Comparison of ENCODE assay signal across 12 mouse cellular contexts in genomic region chr5:134119481-134120120, GRCm38 (mm10). TPM values are rescaled to one million over a fixed set of nuclear protein-coding genes. Genes with fewer than 3 reads are reported as not detected.
DNase-seq lines count a peak whose midpoint lies in the region; ATAC-seq and TF ChIP-seq lines count a peak whose summit lies in the region.
"Had no signal": no experiment of that assay in that cellular context is flagged by ENCODE, and none has a peak within 500 bp of the region (broad histone marks: within the 10 kb centered on the region; RNA-seq: fewer than 3 reads in every experiment).

No protein-coding gene starts in this region.

- H3K27ac ChIP-seq in limb, embryonic 10.5 days = peak overlapping the region; percentile 42; the same call in 1 of the 2 replicates
- H3K27ac ChIP-seq in hindbrain, embryonic 11.5 days (ENCODE audit: low read depth, low read length) = no peak overlapping the region
- H3K27ac ChIP-seq: limb, embryonic 13.5 days had no signal

- WGBS in limb, embryonic 10.5 days = 47% methylated on average over 10 of the region's 10 CpGs
- 70% methylated on average over 10 of the region's 10 CpGs for WGBS in hindbrain, embryonic 11.5 days

- no peak overlapping the region for H3K4me2 ChIP-seq in hindbrain, embryonic 11.5 days (replicated peaks; ENCODE audit: low read depth, low read length)
- H3K4me2 ChIP-seq: forebrain, embryonic 12.5 days; limb, embryonic 13.5 days had no signal

- peak; percentile 60 for DNase-seq in NIH3T3 (ENCODE audit: low read depth)
- peak; percentile 29 for DNase-seq in heart, adult 8-10 months (ENCODE audit: low spot score)
- no peak for DNase-seq in limb, embryonic 10.5 days (ENCODE audit: low spot score)
- no peak for DNase-seq in left cerebral cortex, postnatal 10 days (ENCODE audit: extremely low spot score in 1 of 2, low spot score in 2 of 2)
- no peak for DNase-seq in hindbrain, embryonic 11.5 days (ENCODE audit: low spot score)
- DNase-seq: cerebellum, postnatal 25 days; kidney, adult 9 months had no signal

- peaks cover 49% of the 10 kb centered on the region for H3K4me1 ChIP-seq in E14TG2a.4 (replicated peaks; ENCODE audit: low read depth, low read length)
- peaks cover 9% of the 10 kb centered on the region for H3K4me1 ChIP-seq in limb, embryonic 10.5 days
- 0 out of 2 replicates have a peak, but pooled peaks cover 2% of the 10 kb centered on the region for H3K4me1 ChIP-seq in hindbrain, embryonic 11.5 days (replicated peaks; ENCODE audit: control insufficient read depth, insufficient read depth, low read length)
- H3K4me1 ChIP-seq: megakaryocyte, embryonic 14.5 days had no signal

- no peak overlapping the region for H3K9ac ChIP-seq in hindbrain, embryonic 11.5 days (ENCODE audit: low read depth, low read length)
- H3K9ac ChIP-seq: forebrain, embryonic 12.5 days; limb, embryonic 13.5 days had no signal

- peak overlapping the region; percentile 74 for H3K4me3 ChIP-seq in E14TG2a.4 (replicated peaks; ENCODE audit: low read length)
- H3K4me3 ChIP-seq in limb, embryonic 10.5 days = no peak overlapping the region
- no peak overlapping the region for H3K4me3 ChIP-seq in hindbrain, embryonic 11.5 days (ENCODE audit: low read depth, low read length)
- H3K4me3 ChIP-seq: forebrain, embryonic 12.5 days; limb, embryonic 13.5 days; megakaryocyte, embryonic 14.5 days had no signal

- ATAC-seq in erythroblast, adult 5-6 weeks (replicated peaks; ENCODE audit: low FRiP score, poor library complexity, severe bottlenecking) = no peak
- ATAC-seq in hindbrain, embryonic 11.5 days (ENCODE audit: low FRiP score) = no peak

- H3K36me3 ChIP-seq in E14TG2a.4 (ENCODE audit: insufficient read depth, low read length) = no peaks in the 10 kb centered on the region
- peaks cover 14% of the 10 kb centered on the region; the same call in 1 of the 2 replicates for H3K36me3 ChIP-seq in limb, embryonic 10.5 days
- H3K36me3 ChIP-seq in hindbrain, embryonic 11.5 days (ENCODE audit: control insufficient read depth, insufficient read depth, low read length) = 0 out of 2 replicates have a peak, but pooled peaks cover 2% of the 10 kb centered on the region

- TF ChIP-seq CTCF in E14TG2a.4 (conservative IDR thresholded peaks at IDR 0.05; ENCODE audit: low read length) = no peak

- no peaks in the 10 kb centered on the region for H3K9me3 ChIP-seq in E14TG2a.4 (ENCODE audit: low read length)
- no peaks in the 10 kb centered on the region for H3K9me3 ChIP-seq in limb, embryonic 10.5 days (replicated peaks)
- no peaks in the 10 kb centered on the region for H3K9me3 ChIP-seq in hindbrain, embryonic 11.5 days (ENCODE audit: control insufficient read depth, low read length)
- H3K9me3 ChIP-seq: forebrain, embryonic 12.5 days; limb, embryonic 13.5 days; megakaryocyte, embryonic 14.5 days had no signal

- intact Hi-C loops in left cerebral cortex, postnatal 10 days (cut with DNase I) = no loop called here

- peaks cover 11% of the 10 kb centered on the region for H3K27me3 ChIP-seq in E14TG2a.4 (ENCODE audit: insufficient read depth, low read length)
- H3K27me3 ChIP-seq in limb, embryonic 10.5 days (ENCODE audit: low read depth, poor library complexity, severe bottlenecking) = no peaks in the 10 kb centered on the region
- no peaks in the 10 kb centered on the region for H3K27me3 ChIP-seq in hindbrain, embryonic 11.5 days (ENCODE audit: control insufficient read depth, insufficient read depth, low read length)
- H3K27me3 ChIP-seq: forebrain, embryonic 12.5 days; limb, embryonic 13.5 days; megakaryocyte, embryonic 14.5 days had no signal

RNA-seq across cellular contexts. Expression of gene Castor2, which starts 20.1 kb away (rescaled TPM):
- total RNA-seq in heart, adult 8-10 months (2022) = 10 to 100 TPM; 21.6 to 32.9 (median 25.9) TPM
- polyA plus RNA-seq in limb, embryonic 10.5 days (2016; fragmentation: Nextera tagmentation; extraction: Ambion mirVana) = 6.4 and 10.6 TPM in 2 replicates
- 10 to 100 TPM; 54.9 to 57.6 TPM for total RNA-seq in left cerebral cortex, postnatal 10 days (2021)
- 1.3 TPM in 1 of 2 replicates, not detected in the other for total RNA-seq in erythroblast, adult 5-6 weeks (2015; ENCODE audit: low replicate concordance)
- 0.09 and 0.28 TPM in 2 replicates for total RNA-seq in erythroblast, adult 5-6 weeks (2017; ENCODE audit: low replicate concordance)
- 12.3 and 13.2 TPM in 2 replicates for polyA plus RNA-seq in hindbrain, embryonic 11.5 days (2014; fragmentation: Nextera tagmentation; extraction: Ambion mirVana)

RNA-seq across cellular contexts. Expression of gene Rcc1l, which starts 57.0 kb away (rescaled TPM):
- total RNA-seq in heart, adult 8-10 months (2022) = 10 to 100 TPM; 32.2 to 40.2 (median 33.8) TPM
- 44.5 and 48.3 TPM in 2 replicates for polyA plus RNA-seq in limb, embryonic 10.5 days (2016; fragmentation: Nextera tagmentation; extraction: Ambion mirVana)
- 10 to 100 TPM; 18.4 to 21.1 TPM for total RNA-seq in left cerebral cortex, postnatal 10 days (2021)
- total RNA-seq in erythroblast, adult 5-6 weeks (2015; ENCODE audit: low replicate concordance) = 0.96 TPM in 1 of 2 replicates, not detected in the other
- total RNA-seq in erythroblast, adult 5-6 weeks (2017; ENCODE audit: low replicate concordance) = 0.84 and 1.3 TPM in 2 replicates
- 21.8 and 22.8 TPM in 2 replicates for polyA plus RNA-seq in hindbrain, embryonic 11.5 days (2014; fragmentation: Nextera tagmentation; extraction: Ambion mirVana)

Comparison
In these comparisons a context has a peak if more than half of its experiments do, and no peak if none do; other contexts are left out.
1. DNase-seq: peak in NIH3T3 (single experiment) and heart, adult 8-10 months (single experiment); none in limb, embryonic 10.5 days (single experiment), left cerebral cortex, postnatal 10 days (0 of 2) and hindbrain, embryonic 11.5 days (single experiment).
2. RNA of gene Castor2, which starts 20.1 kb away (total RNA-seq): 54.9 to 57.6 TPM in left cerebral cortex, postnatal 10 days and 21.6 to 32.9 TPM in heart, adult 8-10 months; 0.09 to 1.3 TPM in erythroblast, adult 5-6 weeks; every median in the first group is over 4 times any median in the second.
3. RNA of gene Rcc1l, which starts 57.0 kb away (total RNA-seq): 32.2 to 40.2 TPM in heart, adult 8-10 months and 18.4 to 21.1 TPM in left cerebral cortex, postnatal 10 days; 0.84 to 1.3 TPM in erythroblast, adult 5-6 weeks; every median in the first group is over 4 times any median in the second.